Mouse (Mus musculus) CH12.LX (cell line): Measurements from ENCODE around the gene Diaph2. TPM values are rescaled to one million over a fixed set of nuclear protein-coding genes. Genes with fewer than 3 reads are reported as not detected.

ENCODE experiments used
- DNase-seq: peaks from one replicate; pipeline ENCODE4 v3.0.0-alpha.2; 2013; ENCODE audit errors: extremely low read depth
- H3K27ac ChIP-seq: 2 replicates; pipeline ENCODE4 v1.5.1; 2012; ENCODE audit warnings: low read depth, mild to moderate bottlenecking, control low read depth, moderate library complexity; ENCODE audit not compliant: insufficient read depth
- H3K27me3 ChIP-seq: replicated peaks from 2 replicates; pipeline ENCODE3; 2012; ENCODE audit warnings: inconsistent platforms
- H3K36me3 ChIP-seq, 2 experiments: replicated peaks in 1 of 2; 2 replicates each; pipeline versions ENCODE3 to v1.6.1; 2012; ENCODE audit warnings: inconsistent platforms in 1 of 2, low read length in 1 of 2, mild to moderate bottlenecking in 1 of 2, mixed read lengths in 1 of 2, moderate library complexity in 1 of 2; ENCODE audit not compliant: control insufficient read depth in 1 of 2, insufficient read depth in 1 of 2
- H3K4me1 ChIP-seq, 2 experiments: 2 replicates each; pipeline ENCODE4 v1.6.1; 2012; ENCODE audit warnings: inconsistent platforms in 1 of 2, moderate library complexity in 1 of 2; ENCODE audit not compliant: insufficient read depth in 2 of 2, control insufficient read depth in 1 of 2
- H3K4me2 ChIP-seq: 2 replicates; pipeline ENCODE4 v1.6.1; 2012; ENCODE audit warnings: low read depth, mild to moderate bottlenecking, control low read depth; ENCODE audit not compliant: poor library complexity, insufficient read depth, severe bottlenecking
- H3K4me3 ChIP-seq, 3 experiments: fragments of 150-350 bp in 1 of 3; sonication (generic) in 1 of 3; replicated peaks in 1 of 3; 2 replicates each; pipeline versions ENCODE3 to v1.5.1; 2011 to 2012; ENCODE audit warnings: low read depth in 2 of 3, low read length in 2 of 3, mild to moderate bottlenecking in 2 of 3, moderate library complexity in 2 of 3, control low read depth in 1 of 3, improper control_type of control experiment in 1 of 3, inconsistent platforms in 1 of 3, mixed read lengths in 1 of 3; ENCODE audit not compliant: poor library complexity in 1 of 3
- H3K79me2 ChIP-seq: replicated peaks from 2 replicates; pipeline ENCODE4 v1.6.1; 2012; ENCODE audit warnings: mild to moderate bottlenecking, moderate library complexity; ENCODE audit not compliant: control insufficient read depth, poor library complexity, insufficient read depth, severe bottlenecking; ENCODE audit errors: extremely low read depth
- H3K9ac ChIP-seq: 2 replicates; pipeline ENCODE4 v1.6.1; 2012; ENCODE audit warnings: low read depth, mild to moderate bottlenecking, control low read depth, moderate library complexity; ENCODE audit not compliant: insufficient read depth
- H3K9me3 ChIP-seq: replicated peaks from 2 replicates; pipeline ENCODE3; 2012; ENCODE audit warnings: low read length, inconsistent platforms, mixed read lengths
- CHD1 ChIP-seq: IDR thresholded peaks from 2 replicates; pipeline ENCODE4 v1.6.1; 2012; ENCODE audit warnings: low read depth, low read length, improper control_type of control experiment, inconsistent platforms
- CHD2 ChIP-seq: IDR thresholded peaks from 2 replicates; pipeline ENCODE4 v1.6.1; 2011; ENCODE audit warnings: low read length, improper control_type of control experiment
- CTCF ChIP-seq, 2 experiments: IDR thresholded peaks in 1 of 2; conservative IDR thresholded peaks in 1 of 2; 2 replicates each; pipeline ENCODE4 v1.5.1; 2011 to 2012; ENCODE audit warnings: low read depth in 2 of 2, low read length in 2 of 2, improper control_type of control experiment in 1 of 2, inconsistent platforms in 1 of 2, mild to moderate bottlenecking in 1 of 2, moderate library complexity in 1 of 2
- EP300 ChIP-seq: IDR thresholded peaks from 2 replicates; pipeline ENCODE4 v1.6.1; 2011; ENCODE audit warnings: low read length, improper control_type of control experiment
- ETS1 ChIP-seq: conservative IDR thresholded peaks from 2 replicates; pipeline ENCODE4 v1.6.1; 2012; ENCODE audit warnings: low read depth, mild to moderate bottlenecking, inconsistent platforms, low read length, improper control_type of control experiment, moderate library complexity
- GABPA ChIP-seq: IDR thresholded peaks from 2 replicates; pipeline ENCODE4 v1.6.1; 2012; ENCODE audit warnings: low read depth, low read length, improper control_type of control experiment, inconsistent platforms; ENCODE audit not compliant: insufficient replicate concordance
- HCFC1 ChIP-seq: IDR thresholded peaks from 2 replicates; pipeline ENCODE4 v1.6.1; 2012; ENCODE audit warnings: low read depth, mild to moderate bottlenecking, inconsistent platforms, low read length, improper control_type of control experiment
- IRF4 ChIP-seq: IDR thresholded peaks from 2 replicates; pipeline ENCODE4 v1.6.1; 2014; ENCODE audit warnings: low read depth, mild to moderate bottlenecking, inconsistent platforms, low read length, improper control_type of control experiment
- JUND ChIP-seq: conservative IDR thresholded peaks from 2 replicates; pipeline ENCODE4 v1.6.1; 2011; ENCODE audit warnings: low read depth, low read length, improper control_type of control experiment
- KAT2A ChIP-seq: IDR thresholded peaks from 2 replicates; pipeline ENCODE4 v1.6.1; 2012; ENCODE audit warnings: low read length, improper control_type of control experiment, inconsistent platforms; ENCODE audit not compliant: insufficient replicate concordance
- MYC ChIP-seq: IDR thresholded peaks from 2 replicates; pipeline ENCODE4 v1.6.1; 2011; ENCODE audit warnings: low read depth, mild to moderate bottlenecking, improper control_type of control experiment, low read length
- NELFE ChIP-seq: IDR thresholded peaks from 2 replicates; pipeline ENCODE4 v1.6.1; 2011; ENCODE audit warnings: low read depth, low read length, improper control_type of control experiment
- RCOR1 ChIP-seq: conservative IDR thresholded peaks from 2 replicates; pipeline ENCODE4 v1.6.1; 2012; ENCODE audit warnings: low read depth, mild to moderate bottlenecking, inconsistent platforms, low read length, improper control_type of control experiment
- SIN3A ChIP-seq: IDR thresholded peaks from 2 replicates; pipeline ENCODE4 v1.6.1; 2012; ENCODE audit warnings: low read length, improper control_type of control experiment, inconsistent platforms
- SMC3 ChIP-seq: IDR thresholded peaks from 2 replicates; pipeline ENCODE4 v1.6.1; 2011; ENCODE audit warnings: low read depth, low read length, improper control_type of control experiment
- TCF12 ChIP-seq: IDR thresholded peaks from 2 replicates; pipeline ENCODE4 v1.6.1; 2014; ENCODE audit warnings: low read depth, mild to moderate bottlenecking, inconsistent platforms, low read length, improper control_type of control experiment
- USF1 ChIP-seq: IDR thresholded peaks from 2 replicates; pipeline ENCODE4 v1.6.1; 2014; ENCODE audit warnings: low read depth, mild to moderate bottlenecking, inconsistent platforms, low read length, improper control_type of control experiment
- USF2 ChIP-seq: conservative IDR thresholded peaks from 2 replicates; pipeline ENCODE4 v1.6.1; 2011; ENCODE audit warnings: low read depth, low read length, improper control_type of control experiment
- ZNF384 ChIP-seq: IDR thresholded peaks from 2 replicates; pipeline ENCODE4 v1.6.1; 2012; ENCODE audit warnings: low read depth, low read length, improper control_type of control experiment, inconsistent platforms
- dilution Hi-C: fragments of 300-500 bp; cut with MboI; formaldehyde crosslinking; loops from 2 replicates; pipeline ENCODE4 v1.14.3; 2020; ENCODE audit warnings: low sequenced_read_pairs; ENCODE audit not compliant: extremely low pct_unique_long_range_greater_than_20kb, extremely low pct_ligation_motif_present
- in situ Hi-C: fragments of 300-500 bp; cut with MboI; formaldehyde crosslinking; loops from 3 replicates; pipeline ENCODE4 v1.14.3; 2019; ENCODE audit warnings: low sequenced_read_pairs, low pct_ligation_motif_present, low pct_unique_long_range_greater_than_20kb, mixed read lengths
- polyA plus RNA-seq: library from polyadenylated mRNA; unstranded; fragments of >175 nt; gene quantifications from 2 replicates; pipeline ENCODE4 v1.2.1, GENCODE M21; 2012; ENCODE audit warnings: low read depth; ENCODE audit not compliant: insufficient read length
- total RNA-seq, 2 experiments: library from RNA; depleted of rRNA; stranded (reverse); fragments of 300-350 nt in 1 of 2; fragments of >200 nt in 1 of 2; gene quantifications; 2 replicates each; pipeline ENCODE4 v1.2.3; 2012 to 2014

Gene Diaph2
- total and polyA plus RNA-seq, 3 experiments: not detected

DNA sequence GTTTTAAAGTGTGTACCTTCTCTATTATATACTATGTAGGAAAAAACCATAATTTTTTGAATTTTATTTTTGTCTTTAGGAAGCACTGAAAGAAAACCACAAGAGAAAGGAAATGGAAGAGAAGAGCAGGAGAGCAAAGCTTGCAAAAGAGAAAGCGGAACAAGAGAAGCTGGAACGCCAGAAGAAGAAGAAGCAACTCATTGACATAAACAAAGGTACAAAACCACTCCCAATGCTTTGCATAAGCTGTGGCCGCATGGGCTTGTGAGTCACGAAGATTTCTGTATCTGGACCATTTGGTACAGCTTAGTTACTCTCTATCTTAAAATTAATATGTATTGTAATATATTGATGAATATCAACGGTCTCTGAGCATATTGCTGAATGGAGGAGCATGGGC lies 540.2 kb downstream of the Diaph2 start:
- no peak for DNase-seq
- Histone ChIP-seq H3K27ac (no peak overlapping the region), H3K9ac (no peak overlapping the region), H3K4me1 (no peaks in the 10 kb centered on the region), H3K4me3 (no peak overlapping the region), H3K27me3 (no peaks in the 10 kb centered on the region), H3K4me2 (no peak overlapping the region), H3K79me2 (no peaks in the 10 kb centered on the region), H3K9me3 (peaks cover 2% of the 10 kb centered on the region), H3K36me3 (no peaks in the 10 kb centered on the region)
- dilution Hi-C loops: no loop called here
- in situ Hi-C loops: no loop called here
- TF ChIP-seq ETS1 (no peak), CHD1 (no peak), HCFC1 (no peak), USF1 (no peak), RCOR1 (no peak), SMC3 (no peak), ZNF384 (no peak), CHD2 (no peak), IRF4 (no peak), KAT2A (no peak), NELFE (no peak), GABPA (no peak), JUND (no peak), USF2 (no peak), SIN3A (no peak)

DNA sequence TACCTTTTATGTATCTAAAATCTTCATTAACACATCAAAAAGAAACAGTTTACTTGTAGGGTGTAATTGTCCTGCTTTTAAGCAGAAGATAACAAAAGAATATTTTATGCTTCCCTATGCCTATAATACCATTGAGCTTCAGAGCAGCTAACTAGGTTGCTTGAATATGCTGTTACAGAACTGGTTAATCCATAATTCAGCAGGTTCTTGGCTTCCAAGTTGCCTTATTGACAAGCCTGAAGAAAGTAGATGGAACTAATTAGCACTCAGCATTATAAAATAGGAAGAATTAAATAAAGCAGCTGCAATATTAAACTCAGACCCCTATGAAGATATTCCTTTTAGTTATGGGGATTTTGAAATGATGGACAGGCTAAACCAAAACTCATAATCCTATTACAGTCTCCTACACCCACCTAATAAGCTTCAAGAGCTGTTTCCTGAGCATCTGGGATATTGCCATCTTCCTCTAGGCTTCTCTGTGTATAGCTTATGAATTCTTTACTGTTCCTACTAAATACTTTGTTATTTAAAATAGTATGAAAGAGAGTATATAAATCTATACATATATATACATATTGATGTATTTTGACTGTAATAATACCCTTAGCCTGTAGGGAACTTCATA lies 601.4 kb downstream of the Diaph2 start:
- Histone ChIP-seq H3K4me3 (no peak overlapping the region), H3K36me3 (no peaks in the 10 kb centered on the region), H3K9ac (no peak overlapping the region), H3K79me2 (no peaks in the 10 kb centered on the region), H3K4me2 (no peak overlapping the region)
- dilution Hi-C loops: no loop called here
- TF ChIP-seq USF2 (no peak), MYC (no peak), CTCF (conservative IDR thresholded peaks at IDR 0.05 in 1 of 2, IDR thresholded peaks at IDR 0.05 in 1 of 2; ENCODE audit: low read depth in 2 of 2, low read length in 2 of 2) (no peak), TCF12 (no peak), EP300 (no peak)
- TF ChIP-seq, all 38 proteins: peak for 0
- Histone ChIP-seq H3K9me3 (no peaks in the 10 kb centered on the region), H3K4me1 (no peaks in the 10 kb centered on the region), H3K27ac (no peak overlapping the region), H3K27me3 (no peaks in the 10 kb centered on the region)
- in situ Hi-C loops: no loop called here
- DNase-seq: no peak
